Mouse (Mus musculus) cerebellum, postnatal 36 days (tissue): ENCODE results near the gene Dct.

ENCODE experiments used
- DNase-seq, 2 experiments: peaks; one replicate each; pipeline ENCODE4 v3.0.0; 2021 to 2022; ENCODE audit warnings: mixed read lengths in 2 of 2

Dct gene

DNA sequence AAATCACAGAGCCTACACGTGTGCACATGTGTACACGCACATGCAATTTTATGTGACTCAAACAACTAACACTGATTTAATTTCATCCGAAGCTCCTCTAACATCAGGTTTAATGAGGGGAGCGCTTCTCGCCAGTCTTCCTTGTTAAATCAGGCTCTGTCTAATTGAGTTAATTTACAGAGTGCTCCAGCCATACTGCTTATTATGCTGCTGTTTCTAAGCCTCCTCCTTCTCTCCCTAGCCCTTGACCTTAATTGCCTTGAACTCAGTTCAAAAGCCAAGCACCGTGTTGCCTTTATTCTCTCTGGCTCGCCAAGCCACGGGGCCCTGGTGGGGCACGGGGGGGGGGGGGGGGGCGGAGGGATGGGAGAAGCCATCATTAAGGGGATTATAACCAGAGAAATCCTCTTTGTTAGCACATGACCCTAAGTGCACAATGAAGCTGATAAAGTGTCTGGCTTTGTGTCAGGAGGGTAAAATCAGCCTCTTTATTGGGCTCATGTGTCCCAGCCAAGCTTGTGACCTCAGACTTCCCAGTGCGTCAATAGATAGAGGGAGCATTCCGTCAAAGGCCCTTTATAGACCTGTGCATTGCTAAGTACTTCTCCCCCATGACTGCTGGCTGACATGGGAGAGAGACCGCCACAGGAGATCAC, at the start of gene Dct:
Gene Dct, minus strand, starts transcription at position 270 of the 656 bp plus-strand sequence.
- DNase-seq: no peak

DNA sequence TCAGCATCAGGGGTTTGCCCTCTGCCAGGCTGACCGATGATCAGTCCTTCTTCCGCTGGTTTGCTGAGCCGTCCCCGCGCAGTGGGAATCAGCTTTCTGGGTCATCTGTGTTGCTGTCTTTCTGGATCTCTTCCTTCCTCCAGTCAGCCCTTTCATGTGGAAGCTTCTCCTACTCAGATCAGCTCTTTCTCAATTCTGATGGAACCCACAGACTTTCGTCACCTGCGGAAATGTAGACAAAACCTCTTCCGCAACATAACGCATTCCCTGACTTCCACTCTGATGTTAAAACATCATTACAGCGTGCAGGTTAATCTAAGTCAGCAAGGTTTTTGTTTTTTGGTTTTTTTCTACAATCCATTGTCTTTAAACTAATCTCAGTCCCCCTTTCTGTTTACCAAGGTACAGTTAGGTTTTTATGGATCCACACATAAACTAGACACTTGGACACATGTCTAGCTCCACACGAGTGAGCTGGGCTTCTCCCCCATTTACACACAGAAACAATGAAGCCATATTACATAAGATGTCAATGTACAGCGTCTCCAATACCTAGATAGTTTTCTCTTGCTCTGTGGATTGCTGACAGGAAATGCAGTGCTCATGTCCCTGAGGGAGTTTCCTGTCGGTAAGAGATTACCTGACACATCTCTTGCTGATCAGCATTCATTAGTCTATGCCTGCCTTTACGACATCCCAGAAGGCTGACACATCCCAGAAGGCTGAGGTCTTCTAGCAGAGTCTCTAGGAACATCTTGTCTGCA, 49.4 kb upstream of the Dct start:
- DNase-seq: no peak

DNA sequence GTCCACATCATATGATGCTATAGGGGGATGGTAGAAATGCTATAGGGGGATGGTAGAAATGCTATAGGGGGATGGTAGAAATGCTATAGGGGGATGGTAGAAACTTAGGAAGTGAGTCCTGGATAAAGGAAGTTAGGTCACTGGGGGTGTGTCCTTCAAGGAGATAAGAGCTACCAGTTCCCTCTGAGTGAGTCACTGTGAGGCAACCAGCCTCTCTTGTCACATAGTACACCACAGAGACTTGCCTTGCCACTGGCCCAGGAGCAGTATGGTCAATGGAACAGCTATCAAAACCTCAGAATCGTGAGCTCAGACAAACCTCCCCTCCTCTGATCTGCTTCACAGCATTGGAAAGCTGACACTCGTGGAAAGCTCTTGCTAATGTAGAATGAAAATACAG, 46.2 kb upstream of the Dct start:
- no peak for DNase-seq

DNA sequence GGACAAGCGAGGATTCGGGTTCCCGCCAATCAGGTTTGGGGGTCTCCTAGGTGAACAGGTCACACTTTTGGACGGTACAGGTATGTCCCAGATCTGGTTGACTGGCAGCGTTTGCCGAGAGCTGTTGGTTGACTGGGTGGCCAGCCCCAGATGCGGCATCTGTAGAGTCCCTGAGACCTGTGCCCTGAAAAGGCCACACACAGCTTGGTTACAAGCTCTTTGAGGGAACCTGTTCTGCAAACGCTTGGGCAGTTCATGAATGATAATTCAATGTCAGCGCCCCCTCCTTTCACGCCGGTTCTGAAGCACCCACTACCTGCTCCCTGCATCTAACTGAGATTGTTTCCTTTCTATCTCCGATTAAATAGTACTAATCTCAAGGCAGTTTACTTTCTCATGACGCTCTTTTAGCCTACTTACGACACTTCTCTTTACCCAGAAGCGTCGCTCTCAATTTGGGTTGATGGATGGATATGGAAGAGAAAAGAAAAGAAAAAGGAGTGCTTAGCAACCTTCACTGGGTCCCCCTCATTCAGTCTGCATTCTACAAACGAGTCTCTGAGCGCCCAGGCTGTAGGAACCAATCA, 37.9 kb upstream of the Dct start:
- no peak for DNase-seq

DNA sequence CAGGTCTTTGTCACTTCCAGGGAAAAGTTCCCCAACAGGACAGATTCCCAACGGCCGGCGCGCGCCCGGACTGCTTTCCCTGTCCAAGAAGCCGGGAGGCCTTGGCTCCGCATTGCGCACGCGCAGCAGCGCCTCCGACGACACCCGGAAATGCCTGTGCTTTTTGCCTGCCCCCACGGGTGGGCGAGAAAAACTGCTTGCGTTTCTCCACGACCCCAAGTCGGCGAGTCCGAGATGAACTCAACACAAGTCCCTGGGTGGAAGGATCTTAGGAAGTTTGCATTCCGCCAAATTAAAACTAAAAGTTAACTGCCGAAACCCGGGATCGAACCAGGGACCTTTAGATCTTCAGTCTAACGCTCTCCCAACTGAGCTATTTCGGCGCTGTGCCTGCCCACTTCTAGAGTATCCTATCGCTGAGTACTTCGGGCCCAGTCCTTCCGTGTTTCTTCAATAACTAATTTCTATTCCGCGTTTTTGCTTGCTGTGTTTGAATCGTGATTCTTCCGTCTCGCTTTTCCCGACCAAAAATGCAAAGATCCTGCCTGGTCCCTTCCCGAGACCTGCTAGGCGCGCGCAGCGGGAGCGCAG, 37.3 kb upstream of the Dct start:
- peak; percentile 86 to 87 for DNase-seq

DNA sequence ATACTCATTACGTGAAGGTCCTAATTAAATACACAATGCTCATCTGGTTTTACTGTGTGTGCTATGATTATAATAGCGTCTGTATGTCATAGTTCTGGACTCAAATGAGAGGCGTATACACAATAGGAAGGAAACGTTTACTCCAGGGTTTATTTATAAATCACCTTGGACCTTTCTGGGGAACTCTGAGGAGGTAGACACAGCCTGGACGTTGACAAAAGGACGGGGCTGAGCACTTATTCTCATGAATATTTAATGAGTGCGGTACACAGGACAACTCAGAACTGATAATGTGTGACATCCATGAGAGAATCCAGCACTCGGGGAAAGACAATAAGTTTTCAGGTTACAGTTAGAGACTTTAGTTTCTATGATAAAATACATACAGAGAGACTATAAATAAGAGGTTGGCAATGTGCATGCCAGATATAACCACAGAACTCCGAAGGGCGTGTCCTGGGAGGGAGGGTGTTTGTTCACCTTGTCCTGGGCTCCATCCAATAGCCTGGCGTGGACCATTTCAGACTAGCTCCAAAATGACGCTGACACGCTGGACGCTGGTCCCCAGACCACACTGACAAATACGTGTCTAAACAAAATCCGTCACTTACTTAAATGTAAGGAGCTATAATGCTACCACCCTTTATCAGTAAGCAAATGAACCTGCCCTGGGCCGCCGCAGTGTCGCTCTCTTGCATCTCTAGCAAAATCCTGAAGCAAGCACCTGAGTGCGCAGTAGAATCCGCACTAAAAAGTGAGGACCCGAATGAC, 36.6 kb upstream of the Dct start:
- DNase-seq: no peak

DNA sequence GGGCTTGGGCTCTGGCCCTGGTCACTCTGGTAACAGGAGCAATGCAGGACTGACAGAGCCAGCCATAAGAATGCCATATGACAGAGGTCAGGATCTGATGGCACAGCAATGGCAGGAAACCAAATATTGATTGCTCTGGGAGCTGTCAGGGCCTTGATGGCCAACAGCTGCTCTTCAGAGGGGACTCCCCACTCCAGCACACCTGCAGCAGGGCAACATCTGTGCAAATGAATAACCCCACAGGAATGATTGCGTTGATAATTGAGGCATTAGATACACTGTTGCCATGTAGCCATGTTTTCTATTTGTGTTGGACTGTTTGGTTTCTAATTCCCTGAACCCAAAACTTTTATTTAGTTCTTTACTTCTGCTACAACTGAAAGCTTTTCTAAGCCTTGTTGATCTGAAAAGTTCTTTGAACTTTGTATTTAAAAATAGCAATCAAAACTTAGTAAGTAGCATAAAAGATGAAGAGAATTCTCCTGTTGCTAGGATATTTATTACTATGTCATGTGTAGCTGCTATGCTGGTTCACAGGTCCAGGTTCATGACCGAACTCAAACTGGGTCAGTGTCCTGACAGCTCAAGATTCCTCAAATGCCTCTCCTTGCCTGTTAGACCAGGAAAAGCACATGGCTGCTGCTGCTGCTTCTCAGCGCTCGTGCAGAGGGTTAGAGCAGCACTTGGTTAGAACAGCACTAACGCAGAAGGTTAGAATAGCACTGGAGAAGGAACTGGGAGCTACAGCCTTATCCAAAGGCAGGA, 34.4 kb upstream of the Dct start:
- DNase-seq: no peak

DNA sequence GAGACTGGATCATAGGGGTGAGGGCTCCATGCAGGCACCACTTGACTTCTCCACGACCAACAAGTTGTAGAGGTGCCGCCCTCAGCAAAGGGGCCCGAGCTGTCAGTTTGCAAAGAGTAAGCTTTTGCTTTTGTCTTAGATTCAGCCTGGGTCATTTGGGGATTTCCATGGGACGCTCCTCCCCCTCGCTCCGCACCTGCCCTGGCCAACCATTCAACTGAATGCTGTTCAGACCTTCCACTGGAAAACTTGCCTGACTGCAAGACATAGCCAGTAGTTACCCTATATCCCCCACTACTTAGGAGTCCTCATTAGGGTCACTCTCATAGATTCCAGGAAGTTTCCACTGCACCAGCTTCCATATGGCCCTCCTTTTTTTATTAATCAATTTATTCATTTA, 31.8 kb upstream of the Dct start:
- DNase-seq: no peak

DNA sequence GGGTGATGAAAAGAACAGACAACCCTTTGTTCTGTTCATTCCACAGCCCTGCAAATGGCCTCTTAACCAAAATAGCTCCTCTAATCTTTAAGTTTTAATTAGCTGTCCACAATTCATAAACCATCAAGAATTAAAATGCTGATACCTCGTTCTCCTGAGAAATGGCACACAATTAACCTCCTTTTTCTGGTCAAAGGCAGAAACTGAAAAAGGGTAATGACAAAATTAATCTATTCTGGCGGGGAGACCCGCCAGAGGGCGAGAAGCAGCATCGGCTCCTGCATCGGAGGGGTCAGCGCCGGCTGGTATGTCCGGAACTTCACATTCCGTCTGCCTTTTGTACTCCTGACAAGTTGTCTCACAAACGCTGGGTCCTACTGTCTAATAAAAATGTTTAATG, 28.6 kb upstream of the Dct start:
- no peak for DNase-seq

DNA sequence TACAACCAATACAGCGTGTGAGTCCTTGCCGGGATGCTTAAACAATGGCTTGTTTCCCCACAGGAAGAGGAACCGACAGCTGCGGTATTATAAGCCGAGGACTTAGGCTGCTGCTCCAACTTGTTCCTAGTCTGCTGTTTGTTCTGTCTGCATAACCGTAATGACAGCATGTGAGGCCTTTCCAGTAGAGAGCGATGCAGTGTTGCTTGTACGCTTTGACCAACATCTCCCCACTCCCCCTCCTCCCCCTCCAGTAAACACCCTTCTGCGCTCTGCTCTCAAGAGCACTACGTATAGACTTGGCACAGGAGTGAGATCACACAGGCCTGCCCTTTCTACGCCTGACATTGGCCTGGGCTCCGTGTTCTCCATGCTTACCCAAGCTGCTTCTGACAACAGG, 18.1 kb upstream of the Dct start:
- no peak for DNase-seq

DNA sequence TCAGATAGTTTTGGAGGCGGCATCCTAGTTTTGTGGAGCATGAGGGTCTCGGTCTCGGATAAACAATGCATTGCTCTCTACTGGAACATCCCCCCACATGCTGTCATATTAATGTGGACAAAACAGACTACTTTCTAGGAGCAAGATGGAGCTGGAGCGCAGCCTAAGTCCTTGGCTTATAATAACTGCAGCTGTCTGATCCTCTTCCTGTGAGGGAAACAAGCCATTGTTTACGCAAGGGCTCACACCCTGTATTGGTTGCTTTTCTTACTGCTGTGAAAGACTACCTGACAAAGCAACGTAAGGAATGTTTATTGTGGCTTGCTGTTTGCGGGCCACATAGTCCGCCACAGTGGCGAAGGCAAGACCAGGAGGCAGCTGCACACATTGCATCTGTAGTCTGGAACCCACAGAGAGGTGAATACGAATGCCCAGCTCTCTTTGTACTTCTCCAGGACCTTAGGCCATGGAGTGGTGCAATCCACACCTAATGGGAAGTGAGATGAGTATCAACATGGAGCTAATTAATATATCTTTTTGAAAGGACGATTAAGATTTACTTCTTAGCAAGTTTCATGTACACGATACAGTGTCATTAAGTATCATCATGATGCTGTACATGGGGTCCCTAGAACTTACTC, 17.5 kb upstream of the Dct start:
- no peak for DNase-seq

DNA sequence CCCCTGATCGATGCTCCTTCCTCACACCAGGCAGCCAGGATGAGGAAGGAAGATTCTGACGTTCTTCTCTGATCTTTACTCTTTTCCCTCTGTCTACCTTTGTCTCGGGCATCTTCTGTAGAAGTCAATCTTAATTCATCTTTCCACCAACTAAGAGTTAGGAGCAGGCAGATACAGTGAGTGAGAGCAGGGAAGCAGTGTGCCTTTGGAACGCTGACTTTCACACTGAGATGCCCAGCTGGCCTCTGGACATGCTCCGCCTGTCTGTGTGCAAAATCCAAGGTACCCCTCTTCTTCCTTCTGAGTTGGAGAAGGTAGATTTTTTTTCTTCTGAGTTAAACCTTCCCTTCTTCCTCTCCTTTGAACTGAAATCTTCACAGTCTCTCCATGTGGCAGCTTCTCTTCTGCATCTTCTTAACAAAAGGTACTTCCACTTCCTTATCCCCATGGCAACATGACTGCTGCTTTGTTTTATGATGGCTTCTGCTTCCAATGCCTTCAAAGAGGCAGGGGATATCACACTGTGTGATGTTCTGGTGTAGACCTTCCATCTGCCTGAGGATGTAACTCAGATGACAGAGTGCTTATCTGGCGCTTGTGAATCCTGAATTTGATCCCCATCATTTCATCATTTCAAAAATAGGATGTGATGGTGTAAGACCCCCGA, 9.9 kb upstream of the Dct start:
- no peak for DNase-seq

DNA sequence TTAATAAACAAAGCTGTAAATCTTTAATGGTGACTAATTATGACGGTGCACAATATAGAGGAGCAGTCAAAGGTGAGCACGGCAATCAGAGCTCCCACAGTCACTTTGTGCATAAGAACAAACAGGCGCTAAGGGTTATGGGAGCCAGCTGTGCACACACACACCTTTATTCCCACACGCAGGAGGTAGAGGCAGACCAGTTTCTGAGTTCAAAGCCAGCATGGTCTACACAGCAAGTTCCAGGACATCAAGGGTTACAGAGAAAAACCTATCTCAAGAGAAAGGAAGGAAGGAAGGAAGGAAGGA, 6.5 kb upstream of the Dct start:
- DNase-seq: no peak

DNA sequence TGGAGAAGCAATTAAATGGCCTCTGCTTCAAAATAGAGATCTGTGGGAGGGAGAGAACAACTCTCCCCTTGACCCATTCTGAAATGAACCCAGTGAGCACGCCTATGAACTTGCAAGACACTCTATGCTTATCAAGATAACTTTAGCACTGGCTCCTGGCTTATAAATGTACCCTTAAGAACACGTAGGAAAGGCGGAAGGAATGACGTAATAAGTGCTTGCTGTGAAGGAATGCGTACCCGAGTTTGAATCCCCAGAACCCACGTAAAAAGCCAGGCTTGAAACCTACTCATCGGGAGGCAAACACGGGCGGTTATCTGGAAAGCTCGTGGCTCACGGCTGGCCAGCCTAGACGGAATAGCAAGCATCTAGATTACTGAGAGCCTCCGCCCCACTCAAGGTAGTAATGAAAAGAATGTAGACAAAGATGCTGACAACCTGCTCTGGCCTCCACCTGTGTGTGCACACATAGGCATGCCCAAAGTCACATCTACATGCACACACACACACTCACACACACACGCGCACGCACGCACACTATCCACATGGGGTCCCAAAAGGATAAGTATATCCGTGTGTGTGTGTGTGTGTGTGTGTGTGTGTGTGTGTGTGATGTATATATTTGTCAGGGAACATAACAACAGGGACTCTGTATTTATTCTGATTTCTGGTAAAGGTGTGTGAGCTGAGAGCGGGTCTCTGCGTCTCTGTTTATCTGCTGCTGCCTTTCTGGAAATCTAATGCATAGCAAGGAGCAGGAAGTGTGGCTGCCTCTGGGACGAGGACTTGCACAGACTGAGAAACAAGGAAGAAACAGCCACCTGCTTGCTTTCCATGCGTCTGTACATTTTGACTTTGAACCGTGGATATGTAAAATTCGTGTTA, 5.9 kb upstream of the Dct start:
- DNase-seq: no peak

DNA sequence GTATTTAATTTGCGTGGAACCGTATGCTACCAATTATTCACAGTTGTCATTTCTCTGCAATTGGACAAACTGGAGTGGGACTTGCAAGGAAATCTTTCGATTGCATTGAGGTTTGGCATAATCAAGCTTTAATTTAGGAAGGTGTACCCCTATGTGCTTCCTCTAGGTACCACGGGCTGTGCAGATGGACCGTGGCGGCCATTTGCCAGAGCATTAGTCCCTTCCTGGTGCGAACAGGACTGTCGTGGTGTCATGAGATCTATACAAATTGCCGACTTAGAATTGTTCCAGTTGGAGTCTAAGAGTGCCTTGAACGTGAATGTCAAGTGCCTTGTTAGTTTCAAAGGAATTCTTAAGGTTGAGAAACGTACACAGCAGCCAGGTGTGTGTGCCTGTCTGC, 726 bp upstream of the Dct start:
- DNase-seq: no peak

DNA sequence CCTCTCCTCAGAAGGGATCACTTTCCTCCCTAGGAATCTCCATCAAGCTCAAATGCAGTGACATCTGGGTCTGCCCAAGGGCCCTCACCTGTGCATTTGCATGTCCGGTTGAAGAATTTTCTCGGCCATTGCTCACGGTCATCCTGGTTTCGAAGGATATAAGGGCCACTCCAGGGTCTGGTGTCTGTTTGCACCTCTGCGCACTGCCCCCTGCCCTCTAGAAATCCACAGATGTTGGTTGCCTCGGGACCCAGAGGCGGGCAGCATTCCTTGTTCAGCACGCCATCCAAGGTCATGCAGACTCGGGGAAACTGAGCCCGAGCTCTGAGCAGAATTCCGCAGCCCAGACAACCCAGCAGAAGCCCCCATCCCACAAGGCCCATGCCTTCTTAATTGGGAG, 648 bp downstream of the Dct start:
- DNase-seq: no peak

DNA sequence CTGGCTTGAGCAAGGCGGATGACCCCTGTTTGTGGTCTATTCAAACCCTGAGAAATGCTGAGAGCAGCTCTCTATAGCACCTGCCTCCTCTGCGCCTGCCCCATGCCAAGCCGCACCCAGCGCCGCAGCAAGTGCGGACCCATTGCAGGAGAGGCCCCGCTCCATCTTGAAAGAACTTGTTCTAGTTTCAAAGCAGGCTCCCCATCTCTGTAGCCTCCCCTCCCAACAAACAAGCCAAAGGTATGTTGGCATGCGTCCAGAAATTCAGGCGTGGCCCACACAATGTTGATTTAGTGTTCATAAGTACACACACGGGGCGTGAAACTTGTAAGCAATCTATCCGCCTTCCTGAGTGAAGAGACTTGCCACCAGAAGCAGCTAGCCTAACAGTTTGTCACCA, 1.1 kb downstream of the Dct start:
- DNase-seq: no peak

DNA sequence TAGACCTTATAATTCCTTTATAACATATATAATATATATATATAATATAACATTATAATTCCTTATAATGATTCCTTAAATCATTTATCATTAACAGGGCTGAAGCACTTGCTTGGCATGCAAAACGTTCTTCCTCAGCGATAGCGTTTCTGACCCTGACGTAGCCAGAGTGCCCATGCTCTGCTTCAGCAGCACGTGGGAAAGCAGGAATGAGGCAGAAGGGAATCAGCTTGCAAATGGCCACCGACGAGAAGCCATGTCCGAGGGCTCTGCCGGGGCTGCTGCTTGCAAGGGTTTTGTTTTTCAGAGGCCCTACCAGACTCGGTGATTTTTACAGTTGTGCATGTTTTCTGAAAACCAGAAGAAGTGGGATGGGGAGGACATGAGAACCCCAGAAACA, 1.6 kb downstream of the Dct start:
- DNase-seq: no peak

DNA sequence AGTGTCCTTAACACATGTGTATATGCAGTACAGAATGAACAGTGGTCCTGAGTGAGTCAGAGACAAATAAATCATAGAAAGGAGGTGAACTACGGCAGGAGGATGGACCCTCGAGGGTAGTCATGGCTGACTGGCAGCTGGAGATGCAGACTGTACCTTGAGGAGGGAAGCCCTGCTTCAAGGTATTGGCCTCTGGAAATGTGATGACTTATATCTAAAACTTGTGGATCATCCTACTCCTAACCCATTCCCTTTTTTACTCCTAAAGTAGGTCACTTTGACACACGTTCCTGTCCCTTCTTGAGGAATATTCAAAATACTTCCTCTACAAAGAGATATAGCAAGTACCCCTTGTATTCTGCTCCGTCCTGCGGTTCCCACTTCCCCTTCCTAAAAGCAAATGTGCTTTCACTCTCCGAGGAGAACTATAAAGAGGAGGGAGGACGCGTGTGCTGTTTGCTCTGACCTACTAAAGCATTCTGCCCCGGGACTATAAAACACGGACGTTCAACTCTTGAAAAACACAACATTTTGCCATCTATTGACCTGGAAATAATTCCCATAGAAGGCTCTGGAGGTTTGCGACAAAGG, 2.3 kb downstream of the Dct start:
- no peak for DNase-seq

DNA sequence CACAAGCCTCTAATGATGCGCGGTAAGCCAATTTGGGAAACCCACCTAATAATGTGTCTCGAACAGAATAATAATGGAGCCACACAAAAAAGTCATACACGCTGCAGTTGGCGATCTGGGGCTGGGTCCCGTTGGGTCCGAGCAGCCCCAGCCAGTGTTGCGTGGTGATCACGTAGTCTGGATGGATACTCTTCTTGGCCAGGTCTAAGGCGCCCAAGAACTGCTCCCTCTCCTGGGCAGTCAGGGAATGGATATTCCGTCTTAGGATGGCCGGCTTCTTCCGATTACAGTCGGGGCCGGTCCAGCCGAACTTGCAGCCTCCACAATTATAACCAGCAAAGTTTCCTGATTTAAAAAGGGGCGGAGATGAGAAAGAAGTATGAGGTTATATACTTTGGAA, 9.1 kb downstream of the Dct start:
- peak; percentile 7 to 24 for DNase-seq
